Mouse (Mus musculus) liver, postnatal 0 days (tissue): ENCODE measurements around the gene Icam1.

Source experiments
- CTCF ChIP-seq: sonication (generic); IDR thresholded peaks from 2 replicates; pipeline ENCODE4 v1.5.1; 2016; ENCODE audit warnings: antibody characterized with exemption, low read depth
- EP300 ChIP-seq: IDR thresholded peaks from 2 replicates; pipeline ENCODE4 v1.6.1; 2016; ENCODE audit warnings: antibody characterized with exemption, low read depth, mild to moderate bottlenecking

- TF ChIP-seq EP300: no peak
- no peak for TF ChIP-seq CTCF
Observed at GRCm38 (mm10) chr9:20983169-20983568, 32.6 kb upstream of the Icam1 start.
